Mouse (Mus musculus): ENCODE results near the gene Fam136a. TPM values are rescaled to one million over a fixed set of nuclear protein-coding genes. Genes with fewer than 3 reads are reported as not detected.

Fam136a gene
- polyA plus RNA-seq, 1 experiment from 2014 or later: 210 TPM

GRCm38 (mm10) chr6:86404996-86405395, 39.5 kb downstream of the Fam136a start:
- Histone ChIP-seq H3K9me3 (no peaks in the 10 kb centered on the region), H3K36me3 (replicated peaks) (peaks cover 38% of the 10 kb centered on the region), H3K4me3 (peak overlapping the region; percentile 70), H3K27ac (peak overlapping the region; percentile 98), H3K27me3 (ENCODE audit: poor library complexity, severe bottlenecking) (no peaks in the 10 kb centered on the region; the same call in 1 of the 2 replicates), H3K4me1 (peaks cover 22% of the 10 kb centered on the region)
- under 1% methylated on average over 11 of the region's 11 CpGs for WGBS
- DNase-seq (ENCODE audit: extremely low spot score, low spot score): peak; percentile 24

GRCm38 (mm10) chr6:86406306-86406705, 40.9 kb downstream of the Fam136a start:
- H3K4me1 ChIP-seq: peaks cover 16% of the 10 kb centered on the region
- H3K4me3 ChIP-seq: peak overlapping the region; percentile 70
- H3K27ac ChIP-seq: peak overlapping the region; percentile 51; the same call in 1 of the 2 replicates
- H3K27me3 ChIP-seq (ENCODE audit: poor library complexity, severe bottlenecking): no peaks in the 10 kb centered on the region
- DNase-seq (ENCODE audit: extremely low spot score, low spot score): no peak
- no peaks in the 10 kb centered on the region for H3K9me3 ChIP-seq
- peaks cover 39% of the 10 kb centered on the region for H3K36me3 ChIP-seq (replicated peaks)

DNA sequence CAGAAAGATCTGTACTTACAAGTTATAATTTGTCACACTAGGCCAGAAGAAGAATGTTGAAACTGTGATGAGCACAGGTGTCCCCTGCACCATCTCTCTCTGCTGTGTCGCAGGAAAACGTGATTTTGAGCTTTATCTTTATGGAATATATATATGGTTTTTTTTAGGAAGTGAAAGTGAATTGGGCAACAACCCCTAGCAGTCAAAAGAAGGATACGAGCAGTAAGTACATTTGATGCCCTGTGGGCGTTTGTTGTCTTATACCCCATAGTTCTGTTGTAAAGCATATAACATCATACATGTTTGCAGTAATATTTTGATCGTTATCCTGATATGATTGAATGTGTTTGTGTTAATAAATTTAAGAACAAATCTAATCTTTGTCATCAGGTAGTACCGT, 53.3 kb downstream of the Fam136a start:
- H3K4me3 ChIP-seq: no peak overlapping the region
- 92% methylated on average over 6 of the region's 6 CpGs for WGBS
- DNase-seq (ENCODE audit: extremely low spot score, low spot score): no peak
- no peaks in the 10 kb centered on the region for H3K9me3 ChIP-seq
- H3K27ac ChIP-seq: no peak overlapping the region
- H3K27me3 ChIP-seq (ENCODE audit: poor library complexity, severe bottlenecking): no peaks in the 10 kb centered on the region
- no peaks in the 10 kb centered on the region for H3K4me1 ChIP-seq
- peaks cover 98% of the 10 kb centered on the region for H3K36me3 ChIP-seq (replicated peaks)

DNA sequence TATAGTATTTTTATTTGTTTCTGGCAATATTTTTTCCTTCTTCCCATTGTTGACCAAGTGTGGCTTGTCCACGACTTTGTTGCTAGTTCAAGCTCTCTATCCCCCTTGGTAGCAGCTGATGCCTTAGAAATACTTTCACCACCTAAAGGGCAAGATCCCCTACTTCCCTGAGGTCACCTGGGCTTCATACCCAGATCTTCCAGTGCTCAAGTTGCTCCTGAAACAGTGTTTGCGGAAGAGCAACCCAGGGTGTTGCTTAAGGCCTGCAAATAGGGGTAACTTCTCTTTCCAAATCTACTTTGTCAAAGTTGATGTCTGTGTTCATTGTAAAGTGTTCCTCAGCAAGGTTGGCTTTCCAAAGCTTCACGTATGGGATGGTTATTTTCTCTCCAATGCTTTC, 53.8 kb downstream of the Fam136a start:
- no peak overlapping the region for H3K4me3 ChIP-seq
- H3K4me1 ChIP-seq: no peaks in the 10 kb centered on the region
- 89% methylated on average over 3 of the region's 3 CpGs for WGBS
- H3K27me3 ChIP-seq (ENCODE audit: poor library complexity, severe bottlenecking): no peaks in the 10 kb centered on the region
- H3K9me3 ChIP-seq: no peaks in the 10 kb centered on the region
- no peak overlapping the region for H3K27ac ChIP-seq
- no peak for DNase-seq (ENCODE audit: extremely low spot score, low spot score)
- H3K36me3 ChIP-seq (replicated peaks): peaks cover 98% of the 10 kb centered on the region

Other genes with a start within 250 kb of the Fam136a start
- gene Tgfa, start 170.4 kb upstream of the Fam136a start, polyA plus RNA-seq (2016; fragmentation: Nextera tagmentation; extraction: Ambion mirVana): 1.2 and 1.3 TPM in 2 replicates
- 939 and 953 TPM in 2 replicates for gene Snrpg, start 5.7 kb downstream of the Fam136a start, polyA plus RNA-seq (2016; fragmentation: Nextera tagmentation; extraction: Ambion mirVana)
- gene Pcyox1, start 31.5 kb downstream of the Fam136a start, polyA plus RNA-seq (2016; fragmentation: Nextera tagmentation; extraction: Ambion mirVana): 73.5 and 78.3 TPM in 2 replicates
- 209 and 212 TPM in 2 replicates for gene Tia1, start 38.6 kb downstream of the Fam136a start, polyA plus RNA-seq (2016; fragmentation: Nextera tagmentation; extraction: Ambion mirVana)
- gene Gm44790, start 61.0 kb downstream of the Fam136a start, polyA plus RNA-seq (2016; fragmentation: Nextera tagmentation; extraction: Ambion mirVana): 0.83 TPM in 1 of 2 replicates, not detected in the other
- gene C87436, start 72.7 kb downstream of the Fam136a start, polyA plus RNA-seq (2016; fragmentation: Nextera tagmentation; extraction: Ambion mirVana): 24.4 and 25.5 TPM in 2 replicates
- gene Pcbp1, start 160.7 kb downstream of the Fam136a start, polyA plus RNA-seq (2016; fragmentation: Nextera tagmentation; extraction: Ambion mirVana): 305 and 358 TPM in 2 replicates